Mouse (Mus musculus) bone marrow macrophage, adult 2 months (primary cell): ENCODE data around the gene Resf1.

Experiments used
- CTCF ChIP-seq: IDR thresholded peaks from 2 replicates; pipeline ENCODE4 v1.5.1; 2012; ENCODE audit warnings: low read depth, mild to moderate bottlenecking, low read length, moderate library complexity
- POLR2A ChIP-seq: IDR thresholded peaks from 2 replicates; pipeline ENCODE4 v1.6.1; 2012; ENCODE audit warnings: mild to moderate bottlenecking, low read depth, low read length, borderline replicate concordance

- no peak for TF ChIP-seq CTCF
- no peak for TF ChIP-seq POLR2A
Measured at GRCm38 (mm10) chr6:149307092-149307491, 2.1 kb upstream of the Resf1 start.
